Mouse (Mus musculus) ZHBTc4 (cell line): Measurements from ENCODE around the gene Anpep.

Experiments
- DNase-seq: peaks from one replicate; pipeline ENCODE4 v3.0.0-alpha.2; 2011; ENCODE audit warnings: low read depth, low spot score

Anpep gene

DNA sequence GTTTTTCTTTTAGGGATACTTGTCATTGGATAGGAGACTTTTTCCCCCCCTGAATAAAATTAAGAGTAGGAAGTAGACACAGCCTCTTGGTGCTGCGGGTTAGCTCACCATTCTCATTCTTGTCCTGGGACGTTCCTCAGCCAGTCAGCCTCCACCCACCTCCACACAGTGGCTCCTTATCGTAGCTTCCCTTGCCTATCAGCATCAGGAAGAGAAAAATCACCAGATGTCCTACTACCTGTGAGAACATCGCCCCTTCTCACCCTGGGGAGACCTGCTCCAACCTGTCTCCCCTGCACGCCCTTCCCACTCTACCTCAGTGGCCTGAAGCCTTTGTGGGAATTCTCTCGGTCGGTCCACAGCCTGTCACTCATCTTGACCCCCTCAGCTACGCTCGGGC is at the start of gene Anpep:
TSS of gene Anpep (minus strand) at position 249 of the 400 bp plus-strand sequence.
- DNase-seq, result no peak

DNA sequence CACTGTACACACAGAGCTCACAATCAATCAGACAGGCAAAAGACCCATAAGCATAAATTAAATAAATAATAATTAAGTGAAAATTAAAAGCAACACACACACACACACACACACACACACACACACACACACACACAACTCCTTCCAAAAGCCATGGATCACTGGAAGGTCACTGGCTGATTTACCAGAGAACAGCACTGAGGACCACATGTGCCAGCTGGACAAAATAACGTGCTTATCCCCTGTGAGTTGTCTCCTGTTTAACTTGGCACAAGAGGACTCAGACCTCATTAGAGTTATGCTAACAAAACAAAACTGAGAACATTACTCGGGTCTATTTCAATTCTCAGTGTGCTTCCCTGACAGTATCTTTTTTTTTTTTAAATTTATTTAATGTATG is 46.5 kb upstream of the Anpep start:
- DNase-seq, result no peak

DNA sequence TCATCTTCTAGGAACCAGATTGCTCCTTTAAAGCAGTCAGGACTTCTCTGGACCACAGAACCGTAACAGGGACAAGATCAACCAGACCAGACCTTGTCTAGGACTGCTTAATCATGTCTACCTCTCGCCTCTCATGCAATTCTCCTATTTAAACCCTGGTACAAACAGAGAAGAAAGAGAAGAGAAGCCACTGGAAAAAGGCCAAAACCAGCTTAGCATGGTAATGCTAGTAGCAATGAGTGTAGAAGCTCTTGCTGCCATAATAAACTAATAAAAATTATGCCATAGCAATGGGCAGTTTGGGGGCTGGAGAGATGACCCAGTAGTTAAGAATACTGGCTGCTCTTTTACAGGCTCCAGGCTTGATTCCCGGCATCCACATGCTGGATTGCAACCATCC is 46.1 kb upstream of the Anpep start:
- no peak for DNase-seq

DNA sequence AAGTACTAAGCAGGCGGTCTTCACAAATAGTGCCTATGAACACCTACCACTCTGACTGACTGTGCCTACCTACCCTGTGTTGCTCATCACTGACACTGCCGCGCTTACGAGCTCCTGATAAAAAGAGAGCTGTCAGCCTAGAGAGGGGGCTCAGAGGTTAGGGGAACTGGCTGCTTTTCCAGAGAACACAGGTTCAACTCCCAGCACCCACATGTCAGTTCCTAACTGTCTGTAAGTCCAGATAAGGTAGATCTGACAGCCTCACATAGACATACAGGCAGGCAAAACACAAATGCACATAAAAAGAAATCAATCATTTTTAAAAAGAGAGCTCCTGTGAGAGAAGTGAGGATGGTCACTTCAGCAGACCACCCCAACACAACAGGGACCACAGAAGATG is 44.3 kb upstream of the Anpep start:
- no peak for DNase-seq

DNA sequence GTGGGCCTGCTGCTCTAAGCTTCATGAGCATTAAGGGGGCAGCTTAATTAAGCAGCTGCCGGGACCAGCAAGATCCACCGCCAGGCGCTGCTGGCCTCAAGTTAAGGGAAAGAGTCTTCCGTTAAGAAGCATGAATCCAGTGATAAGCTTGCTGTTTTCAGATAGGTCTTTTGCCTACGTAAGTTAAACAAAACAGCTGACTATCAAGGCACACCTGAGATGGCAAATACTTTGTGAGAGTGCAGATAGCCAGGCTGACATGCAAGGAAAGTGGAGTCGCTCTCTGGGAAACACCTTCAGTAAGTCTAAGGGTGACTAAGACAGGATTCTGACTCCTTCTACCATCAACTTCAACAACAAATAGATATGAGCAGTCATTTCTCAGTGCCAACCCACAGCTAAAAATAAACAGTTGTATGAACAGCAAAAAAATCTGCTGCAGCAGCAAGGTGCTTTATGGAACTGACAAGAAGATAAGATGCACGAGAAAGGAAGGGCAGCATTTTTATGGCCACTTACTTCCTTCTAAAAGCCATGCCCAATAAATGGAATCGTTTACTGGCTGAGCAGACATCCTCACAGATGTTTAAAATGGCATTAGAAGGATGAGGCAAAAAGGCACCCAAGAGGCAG is 42.4 kb upstream of the Anpep start:
- DNase-seq, result no peak

DNA sequence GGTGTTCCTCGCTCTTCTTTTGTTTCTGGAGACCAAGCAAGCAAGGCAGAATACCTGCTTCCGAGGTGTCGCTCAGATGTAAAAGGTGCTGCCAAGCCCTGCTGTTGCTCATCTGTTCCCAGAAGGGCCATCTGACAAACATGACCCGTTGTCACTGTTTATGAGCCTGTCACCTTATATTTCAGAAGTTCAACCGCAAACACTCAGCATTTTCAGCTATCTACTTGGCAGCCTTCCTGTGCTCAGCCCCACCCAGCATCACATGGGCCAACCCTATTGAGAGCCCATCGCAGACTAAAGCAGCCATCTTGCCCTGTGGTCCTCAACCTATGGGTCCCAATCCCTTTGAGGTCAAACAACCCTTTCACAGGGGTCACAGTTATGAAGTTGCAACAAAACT is 39.9 kb upstream of the Anpep start:
- DNase-seq, result no peak

DNA sequence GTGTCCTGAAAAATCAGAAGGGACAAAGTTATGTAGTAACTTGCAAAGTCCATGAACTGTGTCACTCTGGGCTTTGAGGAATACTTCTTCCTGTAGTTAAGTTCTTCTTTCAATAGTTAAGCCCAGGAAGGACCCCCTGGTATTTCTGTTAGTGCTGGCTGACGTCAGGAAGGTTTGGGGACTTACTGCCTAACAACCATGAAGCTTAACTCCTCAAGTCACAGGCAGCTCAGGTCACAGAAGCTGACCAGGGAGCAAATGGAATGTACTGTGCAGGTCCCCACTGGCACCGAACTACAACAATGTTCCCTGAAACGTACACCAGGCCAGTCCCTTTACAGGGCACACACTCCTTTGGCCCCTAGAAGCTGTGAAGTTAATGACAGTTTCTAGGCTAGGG is 34.4 kb upstream of the Anpep start:
- no peak for DNase-seq

DNA sequence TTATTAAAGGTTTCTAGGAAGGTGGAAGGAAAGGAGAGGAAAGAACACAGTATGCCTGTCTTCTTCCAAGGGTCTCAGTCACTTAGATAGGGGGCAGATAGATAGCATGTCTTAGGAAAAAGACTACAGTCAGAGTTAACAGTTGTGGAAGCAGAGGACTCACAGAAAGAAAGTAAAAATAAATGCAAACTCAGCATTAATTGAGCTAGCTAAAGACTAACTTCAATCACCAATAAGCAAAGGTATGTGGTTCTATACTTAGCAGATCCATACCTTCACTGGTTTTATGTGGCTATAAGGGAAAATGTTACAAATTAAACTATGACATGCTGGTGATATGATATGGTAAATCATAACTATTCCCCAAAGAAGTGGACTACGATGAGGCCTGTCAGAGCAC is 33.9 kb upstream of the Anpep start:
- no peak for DNase-seq

DNA sequence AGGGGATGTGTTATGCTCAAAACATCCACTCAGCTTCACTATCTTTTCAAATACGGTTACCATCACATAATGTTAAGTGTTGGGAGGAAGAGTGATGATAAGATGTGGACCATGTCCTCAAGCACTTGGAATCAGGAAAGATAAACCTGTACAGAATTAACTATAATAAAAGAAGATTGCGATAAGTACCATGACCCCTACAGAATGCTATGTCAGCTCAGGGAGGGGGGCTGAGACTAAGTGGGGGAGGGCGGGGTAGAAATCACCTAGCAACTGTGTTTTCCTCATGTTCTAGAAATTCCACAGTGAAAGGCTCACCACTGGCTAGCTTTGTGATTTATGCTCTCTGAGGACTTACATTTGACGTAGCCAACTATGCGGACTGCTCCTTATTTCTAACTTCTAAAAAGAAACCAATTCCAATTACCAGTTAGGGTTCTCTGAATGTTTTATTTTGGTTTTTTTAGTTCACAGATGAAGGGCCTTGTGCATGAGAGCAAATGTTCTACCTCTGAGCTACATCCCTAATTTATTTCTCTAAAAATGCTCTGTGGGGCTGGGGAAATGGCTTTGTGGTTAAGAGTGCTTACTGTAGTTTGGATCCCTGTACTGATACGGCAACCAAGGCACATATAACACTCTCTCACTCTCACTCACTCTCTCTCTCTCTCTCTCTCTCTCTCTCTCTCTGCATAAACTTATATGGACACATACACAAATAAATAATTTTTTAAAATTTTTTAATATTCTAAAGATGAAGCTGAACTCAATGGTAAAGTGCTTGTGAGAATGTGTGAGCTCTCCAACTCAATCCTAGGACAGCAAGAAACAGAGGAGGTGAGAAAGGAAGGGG is 31.9 kb upstream of the Anpep start:
- no peak for DNase-seq

DNA sequence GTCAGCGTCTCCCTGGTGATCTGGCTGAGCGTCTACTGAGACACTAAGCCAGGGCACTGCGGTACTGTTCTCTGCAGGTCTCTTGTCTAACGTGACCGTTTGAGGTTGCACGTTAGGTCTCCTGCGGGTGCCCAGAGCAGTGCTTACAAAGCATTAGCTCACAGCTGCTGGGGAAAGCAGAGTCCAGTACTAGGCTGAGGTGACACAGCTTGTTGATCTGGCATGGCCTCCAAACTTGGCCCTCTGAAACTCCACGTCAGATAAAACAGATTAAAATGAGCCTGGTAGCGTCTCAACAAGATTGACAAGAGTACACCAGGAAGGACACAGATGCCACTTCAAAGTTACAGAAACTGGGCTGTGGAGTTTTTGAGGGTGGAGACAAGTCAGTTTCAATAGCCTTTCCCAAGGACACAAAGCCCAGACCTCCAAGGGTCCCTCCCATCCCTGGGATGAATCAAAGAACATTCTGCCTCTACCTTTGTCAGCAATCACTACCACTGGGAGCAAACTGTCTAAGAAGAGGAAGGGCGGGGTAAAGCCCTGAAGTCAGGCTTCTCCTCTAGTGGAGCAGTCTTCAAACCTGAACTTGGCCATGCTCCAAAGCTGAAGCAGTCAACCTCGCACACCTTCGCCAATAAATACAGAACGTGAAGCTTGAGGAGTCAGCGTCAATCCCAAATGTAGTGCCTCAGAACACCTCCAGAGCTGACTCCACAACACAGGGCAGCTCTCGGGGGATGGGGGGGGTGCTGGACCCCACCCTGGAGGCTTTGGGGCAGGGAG is 29.8 kb upstream of the Anpep start:
- peak; percentile 88 for DNase-seq

DNA sequence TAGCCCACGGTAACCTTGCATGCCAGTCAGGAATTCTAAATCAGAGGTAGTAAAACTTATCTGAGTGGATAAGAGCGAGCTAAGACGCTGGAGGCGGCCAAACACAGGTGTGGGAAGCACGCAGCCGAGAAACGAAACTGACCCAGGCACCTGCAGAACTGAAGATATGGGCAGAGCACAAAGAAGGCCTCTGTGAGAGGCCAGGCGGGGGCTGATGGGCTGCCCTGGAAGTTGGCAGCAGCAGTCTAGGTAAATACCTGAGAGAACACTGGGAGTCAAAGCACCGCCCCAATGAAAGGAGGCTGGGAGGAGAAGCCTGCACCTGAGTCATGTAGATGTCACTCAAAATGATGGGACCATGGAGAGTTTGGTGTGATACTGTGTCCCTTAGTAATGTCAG is 27.7 kb upstream of the Anpep start:
- no peak for DNase-seq

DNA sequence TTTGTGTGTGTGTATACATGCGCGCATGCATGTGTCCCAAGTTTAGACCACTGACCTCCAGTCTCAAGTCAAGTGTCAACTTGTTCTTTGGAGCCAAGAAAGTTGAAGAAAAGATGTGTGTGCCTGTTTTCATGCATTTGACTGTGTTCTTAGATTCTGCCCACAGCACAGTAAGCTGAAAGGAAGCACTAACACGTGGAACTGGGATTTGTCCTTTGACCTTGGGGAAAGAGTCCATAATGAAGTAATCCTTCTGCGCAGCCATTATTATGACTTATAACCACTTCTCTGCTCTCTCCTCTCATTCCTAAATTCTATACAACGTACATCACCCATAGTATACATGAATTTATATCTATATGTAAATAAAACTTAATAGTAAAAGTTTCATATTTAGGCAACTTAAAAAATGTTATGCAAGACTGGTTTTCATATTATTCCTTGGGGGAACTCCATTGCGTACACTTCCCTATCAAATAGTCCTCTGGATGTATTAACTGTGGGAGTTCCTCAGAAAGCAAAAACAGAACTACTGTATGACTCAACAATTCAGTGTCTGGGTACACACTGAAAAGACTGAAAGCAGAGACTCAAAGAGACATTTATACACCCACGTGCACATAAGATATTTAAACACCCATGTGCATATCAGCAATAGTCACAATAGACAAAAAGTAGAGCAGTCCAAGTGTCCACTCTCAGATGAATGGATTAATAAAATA is 22.9 kb upstream of the Anpep start:
- no peak for DNase-seq

DNA sequence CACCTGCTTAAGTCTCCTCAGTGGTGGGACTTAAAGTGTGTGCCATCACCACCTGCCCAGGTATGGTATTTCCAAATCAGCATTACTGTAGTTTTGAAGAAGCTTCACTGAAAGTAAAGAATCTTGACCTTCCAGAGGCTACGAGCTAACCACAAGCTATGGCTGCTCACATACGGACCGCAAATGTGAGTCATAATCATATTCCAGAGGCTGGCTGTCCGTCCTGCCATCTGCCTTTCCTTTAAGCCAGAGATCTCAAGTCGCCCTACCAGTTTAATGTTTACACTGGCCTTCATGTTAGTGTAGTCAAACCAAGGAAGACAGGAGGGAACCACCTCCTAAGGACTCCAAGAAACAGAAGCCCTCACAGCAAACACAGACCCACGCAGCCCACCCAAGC is 21.0 kb upstream of the Anpep start:
- no peak for DNase-seq

DNA sequence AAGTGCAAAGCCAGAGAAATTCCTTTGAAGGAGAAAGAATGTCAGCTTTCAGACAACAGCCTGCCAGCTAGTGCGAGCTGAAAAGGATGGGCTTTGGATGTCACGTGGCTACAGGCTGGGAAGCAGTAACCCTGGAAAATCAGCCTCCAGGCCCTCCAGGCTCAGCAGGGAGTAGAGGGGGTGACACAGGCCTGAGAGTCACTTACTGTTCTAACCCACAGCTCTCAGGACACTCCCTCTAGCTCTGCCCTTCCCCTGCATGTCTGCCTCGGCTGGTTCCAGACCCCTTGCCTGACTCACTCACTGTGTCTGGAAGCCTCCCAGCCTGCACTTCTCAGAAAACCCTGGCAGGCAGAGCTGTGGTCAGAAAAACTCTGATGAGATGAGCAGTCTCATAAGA is 20.1 kb upstream of the Anpep start:
- DNase-seq, result peak; percentile 93

DNA sequence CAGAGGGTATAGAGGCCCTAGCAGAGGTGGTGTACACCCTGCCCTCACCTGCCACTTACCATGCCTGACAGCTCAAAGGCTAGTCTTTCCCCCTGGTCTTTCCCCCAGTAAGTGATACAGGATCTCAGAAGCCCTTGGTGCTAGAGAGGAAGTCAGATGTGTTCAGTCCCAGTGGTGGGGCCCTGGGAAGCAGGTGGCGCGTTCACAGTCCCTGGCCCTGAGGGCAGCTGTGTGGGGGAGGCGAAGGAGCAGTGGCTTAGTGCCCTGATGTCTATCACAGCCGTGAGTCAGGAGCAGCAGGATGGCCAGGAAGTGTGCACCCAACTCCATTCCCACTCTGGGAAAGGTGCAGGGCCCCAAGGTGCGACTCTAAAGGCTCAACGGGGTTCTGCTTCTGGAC is 19.2 kb upstream of the Anpep start:
- no peak for DNase-seq

DNA sequence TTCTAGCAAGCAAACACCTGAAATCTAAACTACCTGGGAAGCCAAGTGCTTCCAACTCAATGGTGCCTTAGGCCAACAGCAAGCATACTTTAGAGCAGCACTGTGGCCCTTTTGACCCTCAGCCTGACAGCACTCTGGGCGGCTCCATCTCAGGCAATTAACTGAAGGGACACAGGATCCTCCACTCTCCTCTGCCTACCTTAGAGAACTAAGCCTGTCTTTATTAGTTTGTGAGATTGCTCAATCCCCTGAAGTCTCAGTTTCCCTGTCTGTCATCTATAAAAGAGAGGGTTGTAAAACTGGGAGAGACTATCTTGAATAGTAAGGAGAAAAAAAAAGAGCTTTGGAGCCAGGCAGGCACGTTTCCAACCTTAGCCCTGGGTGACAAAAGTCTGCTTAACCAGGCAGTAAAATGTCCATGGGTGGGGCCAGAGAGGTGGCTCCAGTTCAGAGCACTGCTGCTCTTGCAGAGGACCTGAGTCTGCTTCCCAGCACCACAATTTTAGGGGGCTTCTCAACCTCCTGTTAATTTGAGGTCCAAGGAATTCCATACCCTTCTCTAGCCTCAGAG is 17.7 kb upstream of the Anpep start:
- DNase-seq, result no peak

DNA sequence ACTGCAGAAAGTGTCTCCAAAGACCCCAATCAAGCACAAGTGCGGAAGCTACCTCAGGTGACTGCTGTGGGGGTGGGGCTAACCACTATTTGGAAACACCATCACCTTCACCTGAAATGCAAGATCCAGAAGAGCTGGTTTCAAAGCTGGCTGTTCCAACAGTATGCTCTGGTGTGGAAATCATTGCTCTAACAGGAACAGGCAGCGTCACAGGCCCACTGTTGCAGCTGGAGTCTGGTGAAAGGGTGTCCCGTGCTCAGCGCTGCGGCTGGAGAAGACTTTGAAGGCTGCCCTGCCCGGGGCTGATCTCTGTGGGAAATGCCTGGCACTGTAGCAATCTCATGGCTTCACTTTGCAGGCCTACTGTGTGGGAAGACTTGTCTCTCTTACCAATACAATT is 12.5 kb upstream of the Anpep start:
- no peak for DNase-seq

DNA sequence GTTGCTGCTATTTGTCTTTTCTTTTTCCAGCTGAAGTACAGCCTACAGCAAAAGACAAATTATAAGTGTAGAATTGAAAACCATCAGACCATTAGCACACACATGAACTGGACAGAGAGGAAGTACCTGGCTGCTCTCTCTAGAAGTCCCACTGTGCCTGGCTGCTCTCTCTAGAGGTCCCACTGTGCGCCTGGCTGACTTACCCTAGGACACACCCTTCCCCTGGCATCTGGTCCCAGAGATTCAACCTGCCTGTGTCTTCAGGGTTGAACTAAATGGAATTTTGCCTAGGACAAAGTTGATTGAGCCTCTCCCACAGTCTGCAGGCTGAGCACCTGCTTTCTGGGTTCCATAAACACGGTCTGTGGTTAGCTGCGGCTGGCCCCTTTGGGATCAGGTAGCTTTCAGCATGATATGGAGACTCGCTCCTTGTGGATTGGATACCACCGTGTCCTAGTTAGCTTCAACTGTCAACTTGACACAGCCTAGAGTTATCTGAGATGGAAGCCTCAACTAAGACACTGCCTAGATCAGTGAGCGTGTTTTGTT is 11.0 kb upstream of the Anpep start:
- DNase-seq, result no peak

DNA sequence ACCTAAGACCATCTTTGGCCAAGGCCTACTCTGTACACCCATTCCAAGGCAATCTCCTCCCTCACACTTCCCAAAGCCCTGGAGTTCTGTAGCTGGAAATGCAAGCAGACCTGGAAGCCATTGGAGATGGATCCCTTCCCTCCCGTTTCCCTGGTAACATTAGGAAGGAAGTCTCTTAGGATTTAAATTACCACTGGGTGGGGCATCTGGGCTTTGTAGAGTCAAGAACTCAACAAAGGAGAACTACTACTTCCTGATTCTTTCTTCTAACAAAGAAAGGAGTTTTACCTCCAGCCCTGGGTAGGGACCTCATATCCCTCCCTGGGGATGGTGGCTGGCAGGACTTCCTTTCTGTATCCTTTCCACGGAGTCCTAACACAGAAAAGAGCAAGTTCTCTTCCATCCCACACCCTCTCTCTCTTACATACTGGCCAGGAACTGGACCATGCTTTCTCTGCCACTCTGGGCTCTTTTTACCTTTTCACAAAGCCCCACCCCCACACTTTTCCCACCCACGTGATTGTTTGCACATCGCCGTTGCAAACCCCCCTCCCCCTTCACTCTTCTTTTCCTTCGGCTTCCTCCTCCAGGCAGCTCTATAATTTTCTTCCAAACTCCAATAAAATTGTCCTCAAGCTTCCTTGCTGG is 8.3 kb upstream of the Anpep start:
- DNase-seq, result peak; percentile 92

DNA sequence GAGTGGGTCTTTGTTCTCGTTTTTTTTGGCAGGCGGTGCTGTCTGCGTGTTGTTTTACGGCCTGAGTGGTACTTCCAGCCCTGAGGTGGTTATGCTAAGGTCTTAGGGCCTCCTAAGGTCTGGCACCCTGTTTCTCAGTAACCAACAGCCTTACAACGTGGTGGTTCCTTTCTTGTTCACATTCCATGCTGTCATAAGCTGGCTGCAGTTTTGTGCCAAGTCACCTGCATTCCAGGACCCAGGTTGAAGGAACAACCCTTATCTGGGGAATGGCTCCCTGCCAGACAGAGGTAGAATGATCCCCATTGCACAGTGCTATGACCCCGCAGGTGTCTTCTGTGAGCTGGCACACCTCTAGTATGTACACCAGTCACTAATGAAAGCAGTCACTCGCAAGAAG is 7.6 kb upstream of the Anpep start:
- DNase-seq, result no peak

DNA sequence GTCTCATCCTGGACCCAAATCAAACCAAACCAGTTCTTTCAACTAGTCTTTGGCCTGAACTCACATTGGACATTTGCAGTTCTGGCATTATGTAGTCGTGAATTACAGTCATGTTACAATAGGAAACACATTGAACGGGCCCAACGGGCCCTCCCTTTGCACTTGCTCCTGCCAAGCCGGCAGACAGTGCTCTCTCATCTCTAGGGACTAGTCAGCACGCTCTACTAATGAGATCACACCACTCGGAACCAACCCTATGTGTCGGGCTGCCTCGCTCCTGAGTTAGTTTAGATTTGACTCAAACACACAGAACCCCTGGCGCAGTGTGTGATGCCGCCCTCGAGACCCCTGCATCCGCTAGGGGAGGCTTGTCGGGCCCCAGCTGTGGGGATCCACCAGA is 7.0 kb upstream of the Anpep start:
- DNase-seq, result no peak
